Mouse (Mus musculus) neural tube, embryonic 13.5 days (tissue): ENCODE measurements around the gene Ddx10. TPM values are rescaled to one million over a fixed set of nuclear protein-coding genes. Genes with fewer than 3 reads are reported as not detected.
A peak's percentile ranks its signal among the peaks of the same experiment; 100 is the strongest.
"Not testable (repeated sequence)": the region's sequence is repeated elsewhere in the genome, so short reads cannot be mapped to it uniquely, and the experiment has no call there.

Experiments used
- ATAC-seq: fragments of 200-750 bp; cut with Nextera tagmentation; 2 replicates; pipeline ENCODE4 v1.8.0; 2017; ENCODE audit warnings: low read depth, mild to moderate bottlenecking, moderate TSS enrichment, moderate library complexity
- H3K27ac ChIP-seq: fragments of 300-500 bp; sonication (generic); replicated peaks from 2 replicates; pipeline ENCODE4 v1.5.1; 2015; ENCODE audit warnings: moderate library complexity, mild to moderate bottlenecking, inconsistent platforms
- H3K27me3 ChIP-seq: fragments of 300-500 bp; sonication (generic); 2 replicates; pipeline ENCODE4 v1.6.1; 2015; ENCODE audit warnings: mild to moderate bottlenecking, inconsistent platforms
- H3K36me3 ChIP-seq: fragments of 300-500 bp; sonication (generic); 2 replicates; pipeline ENCODE4 v1.6.1; 2015; ENCODE audit warnings: mild to moderate bottlenecking, inconsistent platforms
- H3K4me1 ChIP-seq: fragments of 300-500 bp; sonication (generic); replicated peaks from 2 replicates; pipeline ENCODE4 v1.6.1; 2015; ENCODE audit warnings: inconsistent platforms
- H3K4me2 ChIP-seq: fragments of 300-500 bp; sonication (generic); 2 replicates; pipeline ENCODE4 v1.6.1; 2015; ENCODE audit warnings: inconsistent platforms, mild to moderate bottlenecking, moderate library complexity
- H3K4me3 ChIP-seq: fragments of 300-500 bp; sonication (generic); 2 replicates; pipeline ENCODE4 v1.5.1; 2015; ENCODE audit warnings: mild to moderate bottlenecking, inconsistent platforms
- H3K9ac ChIP-seq: fragments of 300-500 bp; sonication (generic); 2 replicates; pipeline ENCODE4 v1.6.1; 2015; ENCODE audit warnings: moderate library complexity, mild to moderate bottlenecking, inconsistent platforms
- H3K9me3 ChIP-seq: fragments of 300-500 bp; sonication (generic); 2 replicates; pipeline ENCODE4 v1.6.1; 2016; ENCODE audit warnings: inconsistent platforms
- WGBS: fragments of 180-500 bp; shearing (Covaris S2); methylation state at CpG from one replicate; pipeline ENCODE4 v1.1.7; 2015; 5-methylcytosine and 5-hydroxymethylcytosine counted together
- polyA plus RNA-seq: library from polyadenylated mRNA; unstranded; fragments of >200 nt; fragmentation: Nextera tagmentation; extraction: Ambion mirVana; gene quantifications from 2 replicates; pipeline ENCODE4 v1.2.1, GENCODE M21; 2015

Ddx10 gene
- polyA plus RNA-seq, 1 experiment from 2014 or later: 26.6 TPM

- H3K4me1 ChIP-seq, ATAC-seq, H3K36me3 ChIP-seq, H3K27me3 ChIP-seq, H3K9ac ChIP-seq, H3K4me3 ChIP-seq, H3K9me3 ChIP-seq, H3K27ac ChIP-seq, H3K4me2 ChIP-seq: not testable (repeated sequence)
- 83% methylated on average over 1 of the region's 1 CpGs for WGBS
Measured at GRCm38 (mm10) chr9:53142424-53142823, 105.4 kb downstream of the Ddx10 start.

DNA sequence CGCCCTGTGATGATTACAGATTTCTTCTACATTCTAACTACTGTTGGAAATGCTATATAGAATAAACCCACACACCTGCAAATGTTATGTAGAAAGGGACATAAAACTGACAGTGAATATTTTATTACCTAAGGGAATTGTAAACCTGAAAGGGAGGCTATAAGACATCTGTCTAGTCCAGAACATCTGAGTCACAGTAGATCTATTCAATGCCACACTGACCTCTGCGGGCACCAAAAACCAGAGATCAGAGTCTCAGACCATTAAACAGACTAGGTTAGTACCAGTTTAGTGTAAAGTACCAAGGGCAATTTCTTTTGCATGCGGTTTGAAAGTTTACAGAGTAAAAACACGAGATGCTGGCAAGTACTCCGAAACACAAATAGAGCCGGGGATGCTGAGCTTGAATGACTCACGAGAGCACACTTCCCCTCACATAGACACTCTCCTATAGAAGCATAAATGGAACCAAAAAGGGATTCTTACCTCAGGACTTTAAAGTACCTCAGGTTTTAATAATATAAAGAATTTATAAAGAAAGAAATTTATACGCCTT, 107.2 kb downstream of the Ddx10 start:
- Histone ChIP-seq H3K27me3 (no peaks in the 10 kb centered on the region), H3K4me2 (no peak overlapping the region), H3K27ac (no peak overlapping the region), H3K36me3 (no peaks in the 10 kb centered on the region), H3K4me3 (no peak overlapping the region), H3K4me1 (no peaks in the 10 kb centered on the region; the same call in 1 of the 2 replicates), H3K9ac (no peak overlapping the region), H3K9me3 (no peaks in the 10 kb centered on the region)
- WGBS: 74% methylated on average over 8 of the region's 8 CpGs
- ATAC-seq: no peak

DNA sequence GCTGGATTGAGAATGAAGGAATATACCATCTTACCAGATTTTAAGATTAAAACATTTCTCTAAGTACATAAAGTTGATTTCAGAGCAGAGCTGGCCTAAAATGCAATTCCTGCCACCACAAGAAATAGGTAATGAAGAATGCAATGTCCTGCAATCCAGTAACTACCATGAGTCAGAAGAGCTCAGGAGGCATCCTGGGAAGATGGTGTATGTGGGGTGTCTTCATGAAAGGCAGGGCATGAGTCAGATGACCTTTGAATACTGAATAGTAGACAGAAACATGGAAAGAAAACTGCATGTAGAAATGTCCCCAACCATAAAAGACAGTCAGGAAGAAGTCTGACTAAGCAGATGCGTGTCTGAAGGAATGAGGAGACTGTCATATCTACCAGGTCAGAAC, 115.0 kb downstream of the Ddx10 start:
- Histone ChIP-seq H3K4me3 (no peak overlapping the region), H3K27me3 (no peaks in the 10 kb centered on the region), H3K9ac (no peak overlapping the region), H3K4me2 (no peak overlapping the region), H3K36me3 (no peaks in the 10 kb centered on the region), H3K27ac (no peak overlapping the region), H3K4me1 (no peaks in the 10 kb centered on the region), H3K9me3 (no peaks in the 10 kb centered on the region)
- no peak for ATAC-seq
- whole genome bisulfite sequencing: 92% methylated on average over 1 of the region's 1 CpGs

GRCm38 (mm10) chr9:53130460-53130859, 117.4 kb downstream of the Ddx10 start:
- H3K27me3 ChIP-seq: no peaks in the 10 kb centered on the region
- H3K9ac ChIP-seq: no peak overlapping the region
- peaks cover 7% of the 10 kb centered on the region for H3K36me3 ChIP-seq
- WGBS: 88% methylated on average over 2 of the region's 2 CpGs
- no peak overlapping the region for H3K27ac ChIP-seq
- H3K4me3 ChIP-seq: no peak overlapping the region
- H3K4me1 ChIP-seq: no peaks in the 10 kb centered on the region
- no peak for ATAC-seq
- H3K9me3 ChIP-seq: no peaks in the 10 kb centered on the region
- H3K4me2 ChIP-seq: no peak overlapping the region

DNA sequence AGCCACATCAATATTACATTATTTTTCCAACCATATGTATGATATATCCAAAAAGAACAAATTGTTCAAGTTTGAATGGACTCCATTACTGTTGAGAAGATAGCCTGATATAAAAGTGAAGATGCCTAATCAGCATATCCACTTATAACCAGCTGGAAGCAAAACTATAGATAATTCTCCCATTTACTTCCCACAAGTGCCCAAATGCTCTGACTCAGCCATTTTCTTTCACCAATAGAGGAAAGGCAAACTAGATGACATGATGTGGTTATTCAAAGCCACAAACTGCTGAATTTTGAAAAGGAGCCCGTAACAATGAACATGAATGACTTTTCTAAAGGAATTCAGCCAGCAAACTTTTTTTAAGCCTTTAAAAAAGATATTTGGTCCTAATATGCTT, 146.8 kb downstream of the Ddx10 start:
- H3K4me1 ChIP-seq: 0 out of 2 replicates have a peak, but pooled peaks cover 5% of the 10 kb centered on the region
- 80% methylated on average over 1 of the region's 1 CpGs for WGBS
- no peaks in the 10 kb centered on the region for H3K36me3 ChIP-seq
- ATAC-seq: no peak
- no peak overlapping the region for H3K27ac ChIP-seq
- no peaks in the 10 kb centered on the region for H3K9me3 ChIP-seq
- no peak overlapping the region for H3K9ac ChIP-seq
- H3K4me2 ChIP-seq: no peak overlapping the region
- no peaks in the 10 kb centered on the region for H3K27me3 ChIP-seq
- no peak overlapping the region for H3K4me3 ChIP-seq

DNA sequence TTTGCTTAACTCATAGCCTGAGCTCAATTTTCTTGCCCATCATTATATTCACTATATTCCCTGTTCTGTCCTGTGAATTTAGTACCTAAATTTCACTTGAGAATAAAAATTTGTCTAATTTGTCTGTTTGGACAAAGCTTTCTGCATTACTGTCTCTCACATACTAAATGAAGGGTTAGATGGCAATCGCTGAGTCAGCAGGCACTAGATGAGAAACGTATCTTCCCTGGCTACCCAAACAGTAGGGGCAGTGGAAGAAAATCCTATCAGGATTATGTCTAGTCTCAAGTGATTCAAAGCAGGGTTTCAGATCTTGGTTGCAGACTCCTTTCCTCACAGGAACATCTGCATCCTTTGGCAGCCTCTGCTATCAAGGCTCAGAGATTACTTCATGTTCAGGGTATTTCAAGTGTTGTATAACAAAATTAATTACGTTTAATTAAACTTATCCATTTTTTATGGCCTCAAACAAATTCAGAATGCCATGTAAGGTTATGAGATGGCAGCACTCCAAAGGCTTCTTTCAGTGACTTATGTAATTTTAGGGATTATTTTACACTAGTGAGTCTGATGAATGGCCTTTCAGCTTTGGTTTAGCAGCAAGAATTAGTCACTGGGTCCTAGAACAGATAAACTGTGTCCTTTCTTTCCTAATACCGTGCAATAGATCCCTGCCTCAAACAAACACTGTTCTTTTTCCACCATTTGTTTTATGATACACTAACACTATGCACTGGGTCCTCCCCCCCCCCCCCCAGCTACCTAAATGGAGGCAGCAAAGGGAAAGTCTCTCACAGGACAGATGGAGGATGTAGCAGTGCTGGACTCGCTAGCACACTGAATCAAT, 152.3 kb downstream of the Ddx10 start:
- Histone ChIP-seq H3K4me3 (no peak overlapping the region), H3K36me3 (no peaks in the 10 kb centered on the region), H3K4me2 (no peak overlapping the region), H3K9ac (no peak overlapping the region), H3K4me1 (0 out of 2 replicates have a peak, but pooled peaks cover 4% of the 10 kb centered on the region), H3K9me3 (no peaks in the 10 kb centered on the region), H3K27me3 (no peaks in the 10 kb centered on the region), H3K27ac (no peak overlapping the region)
- ATAC-seq: no peak
- 74% methylated on average over 5 of the region's 5 CpGs for WGBS

DNA sequence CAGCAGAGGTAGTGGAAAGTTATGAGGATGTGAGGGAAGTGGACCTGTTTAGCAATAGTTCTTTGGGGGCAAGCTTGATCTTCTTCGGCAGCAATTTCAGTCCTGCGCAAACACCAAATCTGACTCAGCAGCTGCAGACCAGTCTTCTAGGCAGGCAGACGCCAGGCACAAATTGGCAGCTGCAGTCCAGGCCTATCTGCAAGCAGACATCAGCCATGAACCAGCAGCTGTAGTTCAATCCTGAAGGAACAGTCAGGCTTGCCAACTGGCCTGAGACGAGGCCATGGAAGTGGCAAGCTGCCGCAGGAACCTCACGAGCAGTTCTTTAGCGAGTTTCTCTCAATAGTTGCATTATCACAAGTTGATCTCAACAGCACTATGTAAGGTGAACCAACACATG, 153.3 kb downstream of the Ddx10 start:
- no peak overlapping the region for H3K27ac ChIP-seq
- no peak overlapping the region for H3K9ac ChIP-seq
- H3K36me3 ChIP-seq: no peaks in the 10 kb centered on the region
- 0 out of 2 replicates have a peak, but pooled peaks cover 4% of the 10 kb centered on the region for H3K4me1 ChIP-seq
- 88% methylated on average over 7 of the region's 7 CpGs for WGBS
- H3K4me2 ChIP-seq: no peak overlapping the region
- H3K9me3 ChIP-seq: no peaks in the 10 kb centered on the region
- no peak overlapping the region for H3K4me3 ChIP-seq
- no peaks in the 10 kb centered on the region for H3K27me3 ChIP-seq
- ATAC-seq: no peak

GRCm38 (mm10) chr9:53077626-53078025, 170.2 kb downstream of the Ddx10 start:
- Histone ChIP-seq H3K4me1 (no peaks in the 10 kb centered on the region), H3K9me3 (no peaks in the 10 kb centered on the region), H3K9ac (no peak overlapping the region), H3K27me3 (no peaks in the 10 kb centered on the region), H3K27ac (no peak overlapping the region), H3K36me3 (no peaks in the 10 kb centered on the region), H3K4me2 (no peak overlapping the region), H3K4me3 (no peak overlapping the region)
- 73% methylated on average over 3 of the region's 3 CpGs for WGBS
- ATAC-seq: no peak

DNA sequence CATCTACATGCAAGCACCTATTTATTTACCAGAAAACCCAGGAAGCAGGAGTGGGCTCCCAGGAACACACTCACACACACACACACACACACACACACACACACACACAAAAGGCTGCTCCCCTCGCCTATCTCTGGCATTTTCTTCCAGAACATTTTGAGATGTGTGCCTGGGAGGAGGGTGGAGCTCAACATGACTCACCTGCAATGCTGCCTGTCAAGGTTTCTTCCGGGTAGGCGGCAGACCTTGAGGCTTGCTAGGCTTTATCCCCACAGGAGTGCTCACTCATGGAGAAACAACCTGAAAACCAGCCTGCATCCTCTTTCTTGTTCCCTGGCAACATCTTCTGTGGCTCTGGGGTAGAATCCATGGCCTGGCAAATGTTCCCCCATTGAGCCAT, 171.9 kb downstream of the Ddx10 start:
- H3K27me3 ChIP-seq: no peaks in the 10 kb centered on the region
- no peaks in the 10 kb centered on the region for H3K9me3 ChIP-seq
- H3K4me3 ChIP-seq: no peak overlapping the region
- H3K36me3 ChIP-seq: no peaks in the 10 kb centered on the region
- 89% methylated on average over 3 of the region's 3 CpGs for WGBS
- ATAC-seq: no peak
- peaks cover 7% of the 10 kb centered on the region; the same call in 1 of the 2 replicates for H3K4me1 ChIP-seq
- no peak overlapping the region for H3K4me2 ChIP-seq
- no peak overlapping the region for H3K27ac ChIP-seq
- no peak overlapping the region for H3K9ac ChIP-seq

GRCm38 (mm10) chr9:53074443-53074842, 173.4 kb downstream of the Ddx10 start:
- WGBS: 89% methylated on average over 3 of the region's 3 CpGs
- H3K4me3 ChIP-seq: no peak overlapping the region
- no peak overlapping the region for H3K27ac ChIP-seq
- H3K4me1 ChIP-seq: peaks cover 10% of the 10 kb centered on the region; the same call in 1 of the 2 replicates
- no peaks in the 10 kb centered on the region for H3K27me3 ChIP-seq
- ATAC-seq: no peak
- no peaks in the 10 kb centered on the region for H3K36me3 ChIP-seq
- H3K9me3 ChIP-seq: no peaks in the 10 kb centered on the region
- H3K4me2 ChIP-seq: no peak overlapping the region
- H3K9ac ChIP-seq: no peak overlapping the region

DNA sequence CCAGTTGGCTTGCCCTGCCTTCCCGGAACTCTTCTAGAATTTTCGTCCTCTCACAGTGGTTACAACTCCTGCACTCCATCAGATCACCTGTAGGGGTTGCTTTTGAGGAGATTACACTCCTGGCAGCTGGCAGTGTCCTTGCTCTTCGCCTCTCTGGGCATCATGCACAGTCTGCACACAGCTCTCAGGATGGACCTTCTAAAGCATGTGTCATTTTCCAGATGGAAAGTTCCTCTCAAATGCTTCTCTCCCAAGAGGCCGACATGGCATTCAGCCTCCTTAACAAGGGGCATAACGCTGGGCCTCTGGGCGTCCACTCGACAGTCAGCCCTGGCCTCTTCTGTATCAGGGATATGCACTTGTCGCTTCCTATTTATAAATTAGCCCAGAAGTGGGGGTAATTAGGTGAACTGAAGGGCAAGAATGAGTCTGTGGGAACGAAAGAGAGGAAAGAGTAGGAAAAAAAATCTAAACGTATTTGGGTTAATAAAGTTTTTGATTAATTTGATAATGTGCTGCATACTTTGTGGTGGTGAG, 174.2 kb downstream of the Ddx10 start:
- 90% methylated on average over 10 of the region's 10 CpGs for WGBS
- Histone ChIP-seq H3K36me3 (no peaks in the 10 kb centered on the region), H3K4me3 (no peak overlapping the region), H3K9ac (no peak overlapping the region), H3K4me2 (no peak overlapping the region), H3K9me3 (no peaks in the 10 kb centered on the region), H3K27ac (no peak overlapping the region), H3K4me1 (peaks cover 10% of the 10 kb centered on the region; the same call in 1 of the 2 replicates), H3K27me3 (no peaks in the 10 kb centered on the region)
- ATAC-seq: no peak

- peaks cover 10% of the 10 kb centered on the region; the same call in 1 of the 2 replicates for H3K4me1 ChIP-seq
- peak; percentile 63 for ATAC-seq
- H3K4me3 ChIP-seq: no peak overlapping the region
- H3K27ac ChIP-seq: no peak overlapping the region
- no peaks in the 10 kb centered on the region for H3K27me3 ChIP-seq
- WGBS: 82% methylated on average over 9 of the region's 9 CpGs
- H3K9me3 ChIP-seq: no peaks in the 10 kb centered on the region
- H3K36me3 ChIP-seq: no peaks in the 10 kb centered on the region
- no peak overlapping the region for H3K9ac ChIP-seq
- H3K4me2 ChIP-seq: no peak overlapping the region
Measured at GRCm38 (mm10) chr9:53072088-53072487, 175.8 kb downstream of the Ddx10 start.
